Mouse (Mus musculus) adrenal gland, postnatal 25 days (tissue): ENCODE measurements around the gene Ass1. TPM values are rescaled to one million over a fixed set of nuclear protein-coding genes. Genes with fewer than 3 reads are reported as not detected.

ENCODE experiments used
- DNase-seq: peaks from one replicate; pipeline ENCODE4 v3.0.0; 2021; ENCODE audit warnings: mixed read lengths
- total RNA-seq: library from RNA; stranded (reverse); gene quantifications from 2 replicates; pipeline ENCODE4 v1.2.3, GENCODE M21; 2021

The Ass1 gene
- total RNA-seq, 1 experiment from 2014 or later: 14.8 TPM

DNA sequence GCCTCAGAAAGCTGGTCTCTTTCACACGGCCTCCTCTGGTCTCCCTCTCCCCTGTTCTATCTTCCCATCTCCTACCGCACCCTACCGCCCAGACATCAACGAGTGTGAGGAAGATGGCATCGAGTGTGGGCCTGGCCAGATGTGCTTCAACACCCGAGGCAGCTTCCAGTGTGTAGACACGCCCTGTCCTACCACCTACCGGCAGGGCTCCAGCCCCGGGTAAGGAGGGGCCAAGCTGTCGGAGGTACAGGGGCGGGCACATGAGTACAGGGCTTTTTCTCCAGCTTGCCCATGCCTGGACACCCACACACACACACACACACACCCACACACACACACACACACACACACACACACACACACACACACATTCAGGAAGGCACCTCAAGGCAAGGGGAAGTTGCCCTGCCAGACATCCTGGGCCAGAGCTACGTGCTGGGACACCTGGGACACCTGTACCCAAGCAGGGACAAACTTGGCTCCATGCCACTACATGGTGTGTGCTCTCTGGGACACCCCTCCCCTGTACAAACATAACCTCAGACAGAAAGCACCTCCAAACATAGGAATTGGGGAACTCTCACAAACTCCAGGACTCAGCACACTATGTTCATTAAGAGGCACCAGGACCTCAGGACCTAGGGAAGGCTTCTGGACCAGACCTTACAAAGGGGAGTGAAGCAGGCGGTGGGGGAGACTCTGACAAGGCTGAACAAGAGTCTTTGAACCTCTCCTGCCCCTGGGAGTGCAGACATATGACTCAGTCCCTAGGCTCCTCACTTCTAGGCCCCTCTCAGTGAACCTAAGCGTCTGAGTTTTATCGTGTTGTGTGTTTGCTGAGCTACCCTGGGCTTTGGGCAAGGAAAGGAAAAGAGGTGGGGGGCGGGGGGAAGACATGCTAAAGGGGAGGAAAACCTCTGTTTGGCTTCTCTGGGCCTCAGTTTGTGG is 10.7 kb upstream of the Ass1 start:
- DNase-seq: no peak

DNA sequence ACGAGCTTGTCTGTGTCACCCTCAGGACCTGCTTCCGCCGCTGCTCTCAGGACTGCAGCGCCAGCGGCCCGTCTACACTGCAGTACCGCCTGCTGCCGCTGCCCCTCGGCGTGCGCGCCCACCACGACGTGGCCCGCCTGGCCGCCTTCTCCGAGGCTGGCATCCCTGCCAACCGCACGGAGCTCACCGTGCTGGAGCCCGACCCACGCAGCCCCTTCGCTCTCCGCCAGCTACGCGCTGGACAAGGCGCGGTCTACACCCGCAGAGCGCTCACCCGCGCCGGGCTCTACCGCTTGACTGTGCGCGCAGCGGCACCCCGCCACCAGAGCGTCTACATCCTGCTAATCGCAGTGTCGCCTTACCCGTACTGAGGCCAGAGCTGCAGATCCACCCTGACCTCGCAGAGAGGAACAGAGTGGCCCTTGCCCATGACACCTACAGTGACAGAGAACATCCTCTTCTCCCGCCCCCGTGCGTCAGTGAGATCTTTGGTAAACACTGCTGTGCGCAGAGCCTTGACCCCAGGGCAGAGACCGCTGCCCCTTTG is 9.9 kb upstream of the Ass1 start:
- DNase-seq: peak; percentile 29

DNA sequence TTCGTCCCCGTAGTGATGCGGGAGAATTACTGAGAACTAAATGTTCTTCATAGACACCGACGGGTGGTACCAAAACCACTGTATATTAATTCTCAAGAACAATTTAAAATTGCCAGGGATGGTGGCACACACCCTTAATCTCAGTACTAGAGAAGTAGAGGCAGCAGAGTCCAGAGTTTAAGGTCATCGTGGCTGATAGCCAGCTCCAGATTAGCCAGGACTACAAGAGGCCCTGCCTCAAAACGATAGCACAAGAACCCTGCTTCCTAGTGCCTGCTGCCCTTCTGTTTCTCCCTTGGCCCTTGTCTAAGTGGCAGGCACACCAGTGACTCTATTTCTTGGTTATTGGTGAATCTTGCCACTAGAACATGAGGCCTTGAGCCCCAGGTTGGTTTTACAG is 9.1 kb upstream of the Ass1 start:
- no peak for DNase-seq

DNA sequence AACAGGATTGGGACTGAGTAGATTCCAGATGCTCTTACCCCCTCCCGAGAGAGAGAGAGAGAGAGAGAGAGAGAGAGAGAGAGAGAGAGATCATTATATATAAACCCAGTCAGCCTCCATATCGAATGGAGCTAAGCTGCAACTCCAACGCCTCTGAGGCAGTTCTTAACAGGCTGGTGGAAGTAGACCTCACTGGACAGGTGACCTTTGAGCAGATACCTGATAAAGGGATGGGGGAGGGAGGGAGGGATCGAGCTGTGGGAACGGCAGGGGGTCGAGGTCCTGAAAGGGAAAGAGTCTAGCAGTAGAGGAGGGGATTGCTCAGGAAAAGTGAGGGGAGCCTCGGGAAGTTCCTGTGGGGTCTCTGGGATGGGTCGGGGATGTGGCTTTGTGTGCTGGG is 8.0 kb upstream of the Ass1 start:
- DNase-seq: no peak

DNA sequence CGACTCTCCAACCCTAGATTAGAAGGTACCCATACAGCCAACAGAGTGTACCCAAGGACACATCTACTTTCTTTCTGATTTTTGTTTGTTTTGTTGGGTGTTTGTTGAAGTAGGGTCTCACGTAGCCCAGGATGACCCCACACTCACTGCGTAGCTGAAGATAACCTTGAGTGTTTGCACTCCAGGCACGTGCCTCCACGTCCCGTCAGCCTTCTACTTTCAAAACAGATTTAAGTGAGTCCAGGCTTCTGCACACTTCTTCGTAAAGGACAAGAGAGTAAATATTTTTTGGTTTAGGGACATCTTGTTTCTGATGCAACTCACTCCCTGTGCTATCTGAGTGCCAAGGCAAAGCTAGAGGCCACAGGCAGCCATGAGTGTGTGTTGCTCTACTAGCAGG is 6.8 kb upstream of the Ass1 start:
- DNase-seq: no peak

DNA sequence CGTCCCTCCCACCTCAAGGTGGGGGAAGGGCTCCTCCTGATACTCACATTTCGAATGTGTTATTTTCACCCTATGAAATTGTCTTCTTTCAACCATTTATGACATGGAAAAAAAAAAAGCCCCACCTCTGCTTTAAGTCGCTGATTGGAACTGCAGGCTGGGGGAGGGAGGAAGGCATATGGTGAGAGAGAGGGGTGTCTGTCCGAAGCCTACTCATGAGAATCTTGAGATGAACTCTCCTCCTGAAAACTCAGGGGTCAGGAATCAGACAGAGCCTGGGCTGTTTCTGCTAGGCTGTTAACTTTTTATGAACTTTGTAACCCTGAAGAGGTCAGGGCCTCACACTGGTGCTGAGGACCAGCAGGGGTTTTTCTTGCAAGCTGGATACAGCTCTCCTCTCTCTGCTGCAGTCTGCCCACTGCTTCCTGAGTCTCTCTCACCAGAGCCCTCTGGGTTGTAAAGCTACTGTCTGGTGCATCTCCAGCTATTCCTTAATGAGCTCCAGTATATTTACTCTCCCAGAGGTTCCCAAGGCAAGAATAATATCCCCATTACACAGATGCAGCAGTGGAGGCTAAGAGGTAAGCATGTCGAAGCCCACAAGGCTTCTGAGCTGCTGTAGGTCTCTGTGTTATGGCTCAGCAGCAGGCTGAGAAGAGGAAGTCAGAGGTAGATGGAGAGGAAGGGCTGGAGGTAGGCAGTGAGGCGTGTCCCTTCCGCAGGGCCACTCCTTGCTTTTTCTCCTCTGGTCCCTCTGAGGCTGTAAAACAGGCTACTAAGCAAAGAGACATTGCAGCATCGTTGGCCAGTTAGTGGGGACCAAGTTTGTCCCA is 6.1 kb upstream of the Ass1 start:
- DNase-seq: no peak

DNA sequence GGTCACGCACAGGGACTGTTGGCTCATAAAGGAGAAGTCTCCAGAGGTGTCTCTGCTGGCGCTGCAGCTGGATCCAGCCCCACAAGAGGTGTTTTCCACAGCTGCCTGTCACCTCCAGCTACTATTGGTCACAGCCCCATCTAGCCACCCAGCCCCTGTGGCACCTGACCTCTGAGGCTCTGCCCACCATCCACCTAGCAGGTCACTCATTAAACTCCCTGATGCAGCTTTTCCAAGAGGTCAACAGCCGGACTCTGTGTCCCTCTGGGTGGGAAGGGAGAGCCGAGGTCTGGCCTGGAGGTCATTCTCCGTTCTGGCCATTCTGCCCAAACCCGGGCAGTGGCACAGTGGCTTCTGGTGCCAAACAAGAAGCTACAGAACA is 5.5 kb upstream of the Ass1 start:
- DNase-seq: no peak

DNA sequence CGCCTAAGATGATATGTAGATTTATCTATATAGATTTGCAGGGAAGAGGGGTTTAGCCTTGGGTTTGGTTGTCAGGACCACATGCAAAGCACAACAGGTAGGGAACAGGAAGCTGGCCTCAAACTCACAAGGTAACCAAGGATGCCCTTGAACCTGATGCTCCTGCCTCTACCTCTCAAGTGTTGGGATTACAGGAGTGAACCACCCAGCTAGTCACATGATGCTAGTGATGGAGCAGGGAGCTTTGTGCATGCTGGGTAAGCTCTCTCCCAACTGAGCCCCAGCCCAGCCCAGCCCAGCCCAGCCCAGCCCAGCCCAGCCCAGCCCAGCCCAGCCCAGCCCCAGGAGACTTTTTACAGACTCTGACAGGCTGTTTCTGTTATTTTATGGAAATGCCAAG is 2.5 kb upstream of the Ass1 start:
- no peak for DNase-seq

DNA sequence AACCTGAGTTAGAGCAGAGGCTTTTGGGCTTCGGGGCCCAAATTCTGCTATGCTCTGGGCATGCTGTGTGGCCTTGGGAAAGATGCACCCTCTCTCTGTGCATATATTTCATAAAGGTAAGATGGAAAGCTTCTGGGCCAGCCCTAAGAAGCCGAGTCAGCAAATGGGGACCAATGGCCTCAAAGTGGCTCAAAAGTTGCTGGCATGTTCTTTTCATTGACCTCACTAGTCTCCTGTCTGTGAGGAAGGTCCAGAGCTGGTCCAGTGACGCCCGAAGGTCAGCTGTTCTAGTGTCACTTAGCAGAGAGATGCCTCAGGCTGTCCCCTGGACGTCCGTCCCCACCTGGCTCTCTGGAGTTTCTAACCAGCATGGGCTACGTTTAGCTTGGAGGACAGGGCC is 1.1 kb upstream of the Ass1 start:
- DNase-seq: no peak

DNA sequence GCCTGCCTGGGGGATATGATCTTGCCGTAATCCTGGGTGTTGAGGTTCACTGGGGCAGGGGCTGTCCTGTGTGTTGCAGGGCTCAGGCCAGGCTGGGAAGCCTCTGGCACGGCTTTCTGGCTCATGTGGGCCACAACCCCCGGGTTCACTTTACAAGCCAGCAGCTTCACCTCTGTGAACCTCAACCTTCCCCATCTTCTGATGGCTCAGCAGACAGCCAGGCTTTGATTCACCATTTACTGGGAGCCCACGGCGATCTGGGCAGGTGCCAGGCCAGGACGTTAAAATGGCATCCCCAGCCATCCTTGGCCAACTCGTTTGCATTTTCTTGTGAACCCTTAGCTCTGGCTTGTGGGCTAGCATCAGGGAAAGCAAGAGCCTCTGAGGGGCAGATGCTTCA is 527 bp upstream of the Ass1 start:
- no peak for DNase-seq

DNA sequence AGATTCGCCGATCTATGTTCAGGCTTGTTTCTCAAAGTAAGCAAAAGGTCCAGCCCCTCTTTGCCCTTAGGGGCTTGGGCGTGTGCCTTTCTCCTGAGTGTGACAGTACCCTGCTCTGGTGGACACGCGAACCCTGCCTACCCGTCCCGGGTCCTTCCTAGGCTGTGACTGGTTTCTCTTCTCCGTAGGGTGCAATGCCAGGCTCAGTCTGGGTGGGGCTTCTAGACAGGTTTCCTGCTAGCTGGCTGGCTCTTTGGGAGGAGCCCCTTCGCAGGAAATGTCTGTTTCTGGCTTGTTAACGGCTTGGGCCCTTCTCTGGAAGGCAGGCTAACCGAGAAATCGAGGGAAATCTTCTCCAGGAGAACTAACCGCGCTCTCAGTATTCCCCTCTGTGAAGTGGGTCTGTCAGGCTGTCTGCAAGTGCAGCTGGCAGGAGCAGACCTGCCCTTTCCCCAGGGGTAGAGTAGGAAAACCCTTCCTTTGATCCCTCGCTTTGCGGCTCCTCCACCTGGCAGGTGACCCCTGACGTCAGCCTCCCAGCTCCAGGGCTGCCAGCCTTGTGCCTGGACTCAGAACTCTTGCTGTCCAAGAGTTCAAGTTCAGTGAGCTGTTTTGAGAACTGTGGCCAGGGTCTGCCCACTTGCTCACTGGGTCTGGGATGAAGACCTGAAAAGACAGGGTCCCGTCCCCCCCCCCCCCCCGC is 827 bp downstream of the Ass1 start:
- DNase-seq: no peak

DNA sequence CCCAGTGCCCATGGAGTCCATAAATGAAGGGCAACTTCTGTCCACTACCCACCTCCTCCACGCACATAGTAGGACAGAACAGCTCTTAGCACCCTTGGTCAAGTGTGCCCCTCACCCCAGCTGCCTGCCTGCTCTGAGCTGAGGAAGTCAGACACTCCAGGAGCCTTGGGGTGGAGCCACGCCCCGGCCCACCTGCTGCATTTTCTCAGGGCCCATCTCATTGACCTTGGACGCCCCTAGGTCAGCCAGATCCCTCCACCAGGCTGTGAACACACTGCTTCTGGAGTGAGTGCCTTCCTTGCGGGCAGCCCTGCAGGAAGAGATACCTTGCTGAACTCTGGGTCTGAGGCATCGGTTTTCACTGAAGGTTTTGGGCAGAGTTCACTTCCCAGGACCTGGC is 1.6 kb downstream of the Ass1 start:
- DNase-seq: no peak

DNA sequence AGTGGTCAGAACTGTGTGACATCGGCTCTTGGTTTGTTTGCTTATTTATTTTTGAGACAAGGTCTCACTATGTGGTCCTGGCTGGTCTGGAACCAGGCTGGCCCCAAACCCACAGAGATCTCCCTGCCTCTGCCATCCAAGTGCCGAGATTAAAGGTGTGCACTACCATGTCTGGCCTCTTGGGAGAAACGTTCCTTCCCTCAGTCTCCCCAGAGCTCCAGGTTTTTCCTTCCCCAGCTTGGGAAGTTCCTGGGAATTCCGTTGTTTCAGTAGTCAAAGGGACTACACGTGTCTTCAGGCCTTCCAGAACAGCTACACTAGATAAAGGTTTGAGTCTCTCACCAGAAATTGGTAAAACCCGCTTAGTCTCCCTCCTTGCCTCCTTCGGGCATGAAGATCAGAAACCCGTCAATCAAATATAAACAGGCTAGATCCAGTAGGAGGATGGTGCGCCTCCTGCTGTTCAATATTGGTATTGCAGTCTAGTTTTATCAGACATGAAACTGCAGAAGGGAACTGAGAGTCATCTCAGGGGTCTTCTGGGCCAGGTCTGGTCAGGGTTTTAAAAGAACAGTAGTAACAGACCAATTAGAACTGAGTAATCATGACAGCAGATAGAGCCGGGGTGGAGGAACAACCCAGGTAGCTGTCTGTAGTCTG is 2.5 kb downstream of the Ass1 start:
- no peak for DNase-seq

DNA sequence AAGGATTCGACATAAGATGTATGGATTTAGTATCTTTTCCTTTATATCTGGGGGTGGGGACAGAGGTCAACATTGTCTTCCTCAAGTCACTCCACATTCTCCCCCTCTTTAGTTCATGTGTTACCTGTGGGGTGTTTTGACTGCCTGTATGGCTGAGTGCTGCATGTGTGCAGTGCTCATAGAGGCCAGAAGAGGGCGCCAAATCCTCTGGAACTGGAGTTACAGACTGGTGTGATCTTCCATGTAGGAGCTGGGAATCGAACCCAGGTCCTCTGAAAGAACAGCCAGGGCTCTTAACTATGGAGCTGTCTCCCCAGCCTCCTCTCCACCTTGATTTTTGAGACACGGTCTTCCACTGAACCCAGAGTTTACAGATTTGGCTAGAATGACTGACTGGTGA is 3.9 kb downstream of the Ass1 start:
- DNase-seq: no peak

DNA sequence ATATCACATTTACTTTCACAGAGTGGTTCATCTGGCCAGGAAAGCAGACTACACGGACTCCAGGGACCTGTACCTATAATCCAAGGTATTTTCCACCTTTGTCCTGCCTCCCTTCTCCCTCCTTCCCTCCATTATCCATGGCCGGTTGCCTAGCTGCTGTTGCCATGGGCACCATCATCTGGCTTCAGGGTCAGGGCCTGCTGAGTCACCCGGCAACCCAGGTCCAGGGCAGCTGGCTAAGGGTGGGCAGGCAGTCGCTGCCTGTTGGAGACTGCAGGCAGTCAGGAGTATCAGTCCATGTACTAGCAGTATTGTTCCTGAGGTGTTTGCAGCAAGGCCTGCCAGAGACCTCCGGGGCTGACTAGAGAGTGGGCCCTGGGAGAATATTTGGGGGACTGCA is 4.7 kb downstream of the Ass1 start:
- peak; percentile 64 for DNase-seq

DNA sequence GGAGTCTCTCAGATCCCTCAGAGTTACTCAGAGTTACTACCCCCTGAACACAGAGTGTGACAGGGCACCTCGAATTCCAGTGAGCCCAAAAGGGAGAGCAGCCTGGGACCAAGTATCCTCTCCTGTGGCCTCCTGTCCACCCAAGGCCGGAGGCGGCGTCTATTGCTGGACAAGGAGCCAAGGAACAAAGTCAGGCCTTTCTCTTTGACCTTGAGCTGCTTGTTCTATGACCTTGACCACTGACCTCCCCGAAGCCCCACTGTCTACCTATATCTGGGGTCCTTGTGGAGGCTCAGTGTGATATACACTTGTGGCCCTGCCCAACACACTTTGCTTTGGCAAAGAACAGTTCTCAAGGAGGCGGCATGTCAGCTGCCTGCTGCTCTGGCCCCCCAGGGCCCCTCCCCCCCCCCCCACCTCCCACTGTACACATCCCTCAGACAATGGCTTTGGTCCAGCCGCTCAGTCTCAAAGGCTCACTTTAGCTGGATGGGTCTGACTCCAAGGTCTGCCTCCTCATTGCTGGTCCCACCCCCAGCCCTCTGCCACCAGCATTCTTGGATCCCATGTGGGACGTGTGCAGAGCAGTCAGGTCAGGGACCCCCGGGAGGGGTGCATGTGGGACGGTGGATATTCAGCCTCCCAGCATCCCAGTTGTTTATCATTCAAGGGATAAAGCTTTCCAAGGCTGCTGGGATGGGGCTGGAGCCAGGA is 6.3 kb downstream of the Ass1 start:
- DNase-seq: no peak

DNA sequence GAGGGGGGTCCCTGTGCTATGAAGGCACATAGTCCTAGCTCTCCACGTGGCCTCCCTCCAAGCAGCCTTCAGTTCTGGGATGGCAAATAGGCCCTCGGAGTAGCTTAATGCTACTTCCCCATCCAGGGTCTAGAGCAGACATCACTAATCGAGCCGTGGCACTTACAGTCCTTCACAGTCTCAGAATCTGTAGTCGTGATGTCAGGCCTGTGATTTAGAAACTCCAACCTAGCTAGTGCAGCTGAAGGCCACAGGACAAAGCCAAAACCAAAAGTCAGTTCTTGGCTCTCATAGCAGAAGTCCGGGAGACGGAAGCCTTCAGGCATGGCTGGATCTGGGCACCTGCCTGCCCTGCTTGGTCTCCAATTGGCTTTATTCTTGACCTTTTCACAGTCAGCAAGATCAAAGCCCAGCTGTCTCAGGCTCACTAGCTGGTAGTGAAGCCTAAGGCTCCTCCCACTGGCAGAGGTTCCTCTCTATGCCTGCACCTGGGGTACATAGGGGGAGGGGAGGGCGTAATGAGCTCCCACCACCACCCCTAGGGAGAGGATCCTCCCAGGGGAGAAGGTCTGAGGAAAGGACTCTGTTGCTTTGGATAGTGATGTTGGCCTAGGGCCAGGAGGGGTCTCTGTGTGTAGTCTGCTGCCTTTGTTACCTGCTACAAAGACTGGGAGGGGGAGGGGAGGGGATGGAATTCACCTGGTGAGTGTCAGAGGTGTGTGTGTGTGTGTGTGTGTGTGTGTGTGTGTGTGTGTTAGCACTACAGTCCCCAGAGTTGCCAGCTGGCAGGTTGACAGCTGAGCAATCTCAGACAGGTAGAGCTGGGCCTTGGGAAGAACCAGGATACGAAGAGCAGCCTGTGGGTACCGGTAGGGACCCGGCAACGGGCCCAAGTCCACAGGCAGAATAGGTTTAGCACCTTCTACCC is 7.5 kb downstream of the Ass1 start:
- DNase-seq: no peak

DNA sequence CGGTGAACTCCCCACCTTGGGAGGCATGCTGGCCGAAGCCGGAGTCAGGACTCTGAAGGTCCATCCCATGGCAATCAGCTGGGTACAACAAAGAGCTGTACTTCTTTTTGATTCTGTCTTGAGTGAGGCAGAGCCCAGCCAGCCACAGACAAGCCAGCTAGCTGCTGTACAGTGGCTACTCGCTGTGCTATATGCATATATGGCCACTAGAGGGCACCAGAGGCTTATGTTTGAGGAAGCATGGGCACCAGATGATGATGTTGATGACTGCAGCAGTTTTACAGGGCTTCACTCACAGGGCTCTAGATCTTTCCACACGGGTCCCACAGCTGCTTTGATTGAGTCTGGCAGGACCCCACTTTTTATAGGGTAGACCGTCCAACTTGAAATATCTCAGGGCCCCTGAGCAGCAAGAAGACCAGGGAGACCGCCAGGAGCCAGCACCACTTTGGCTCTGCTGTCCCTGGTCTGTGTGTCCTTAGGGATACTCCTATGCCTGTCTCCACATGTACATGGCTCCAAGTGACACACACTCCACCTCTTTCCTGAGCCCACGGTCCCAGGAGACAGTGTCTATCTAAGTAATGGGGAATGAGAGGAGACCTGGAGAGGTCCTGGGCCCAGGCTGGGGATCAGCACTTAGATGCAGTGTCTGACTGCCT is 13.0 kb downstream of the Ass1 start:
- peak; percentile 79 for DNase-seq

DNA sequence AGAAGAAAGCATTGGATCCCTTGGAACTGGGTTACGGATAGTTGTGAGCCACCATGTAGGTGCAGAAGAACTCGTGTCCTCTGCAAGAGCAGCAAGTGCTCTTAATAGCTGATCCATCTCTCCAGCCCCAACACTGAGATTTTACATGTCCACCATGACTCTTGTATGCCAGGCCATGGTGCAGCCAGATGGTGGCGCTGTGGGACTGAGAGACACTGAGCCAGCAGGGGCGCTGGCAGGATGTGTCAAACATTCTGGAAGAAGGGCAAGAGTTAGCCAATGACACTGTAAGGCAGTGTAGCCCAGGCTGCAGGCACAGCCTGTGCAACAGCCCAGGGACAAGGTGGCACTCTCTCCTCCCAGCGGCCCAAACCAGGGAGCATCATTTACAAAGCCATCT is 14.2 kb downstream of the Ass1 start:
- peak; percentile 85 for DNase-seq

DNA sequence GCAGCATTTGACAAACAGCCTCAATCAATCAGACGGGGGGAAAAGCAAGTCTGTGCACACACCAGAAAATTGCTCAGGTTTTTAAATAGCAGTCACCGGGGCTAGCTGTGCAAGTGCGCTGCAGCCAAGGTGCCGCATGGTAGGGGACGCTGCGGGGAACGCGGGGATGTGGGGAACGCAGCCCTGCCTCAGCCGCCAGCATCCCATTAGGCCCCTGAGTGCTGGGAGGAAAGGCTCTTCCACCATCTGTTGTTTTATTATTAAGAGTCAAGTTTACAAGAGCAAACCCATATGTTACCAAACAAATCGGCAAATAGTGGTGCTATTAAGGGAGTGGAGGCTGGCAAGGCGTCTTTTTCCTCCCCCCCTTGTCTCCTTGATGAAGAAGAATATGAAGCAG is 19.2 kb downstream of the Ass1 start:
- DNase-seq: no peak
